Mouse (Mus musculus) kidney, adult 9 months (tissue): ENCODE measurements around the gene Mucl1.
"Not testable (repeated sequence)": the region's sequence is repeated elsewhere in the genome, so short reads cannot be mapped to it uniquely, and the experiment has no call there.

Experiments used
- DNase-seq: peaks from one replicate; pipeline ENCODE4 v3.0.0; 2022

The Mucl1 gene

DNA sequence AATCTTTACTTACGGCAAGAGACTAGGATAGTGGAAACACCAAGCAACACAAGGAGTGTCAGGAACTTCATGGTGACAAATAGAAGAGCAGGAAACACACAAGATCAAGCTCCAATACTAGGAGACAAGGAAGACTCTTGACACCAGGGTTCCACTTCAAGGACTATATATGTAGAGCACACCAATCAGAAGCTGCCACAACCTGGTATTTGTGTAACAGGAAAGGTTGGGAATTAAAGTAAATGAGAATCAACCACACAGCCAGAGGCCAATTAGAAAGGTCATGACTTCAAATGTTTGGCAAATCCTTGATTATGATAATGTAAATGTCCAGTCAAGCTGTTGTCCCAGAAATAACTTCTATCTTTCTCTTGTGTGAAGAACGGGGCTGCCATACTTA, at the start of gene Mucl1:
Gene Mucl1 (minus strand): TSS at position 101 of the 400 bp plus-strand sequence.
- DNase-seq = no peak

GRCm38 (mm10) chr15:103766836-103767235, 11.6 kb upstream of the Mucl1 start:
- DNase-seq = peak; percentile 32

DNA sequence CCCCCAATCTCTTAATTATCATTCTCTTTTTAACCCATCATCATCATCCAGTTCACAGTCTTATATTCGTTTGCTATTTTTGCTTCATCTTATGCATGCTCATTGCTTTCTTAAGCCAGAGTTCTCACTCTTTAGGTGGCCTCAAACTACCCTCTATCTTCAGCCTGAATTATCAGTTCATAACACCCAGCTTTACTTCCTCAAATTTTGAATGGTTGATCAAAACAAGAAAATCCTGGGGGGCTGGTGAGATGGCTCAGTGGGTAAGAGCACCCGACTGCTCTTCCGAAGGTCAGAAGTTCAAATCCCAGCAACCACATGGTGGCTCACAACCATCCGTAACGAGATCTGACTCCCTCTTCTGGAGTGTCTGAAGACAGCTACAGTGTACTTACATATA, 38.4 kb downstream of the Mucl1 start:
- DNase-seq = not testable (repeated sequence)
